Mouse (Mus musculus) lung, embryonic 15.5 days (tissue): ENCODE data around the gene Gm8857. TPM values are rescaled to one million over a fixed set of nuclear protein-coding genes. Genes with fewer than 3 reads are reported as not detected.
"Not testable (repeated sequence)": the region's sequence is repeated elsewhere in the genome, so short reads cannot be mapped to it uniquely, and the experiment has no call there.

ENCODE experiments used
- ATAC-seq: fragments of 200-750 bp; cut with Nextera tagmentation; 2 replicates; pipeline ENCODE4 v1.8.0; 2017; ENCODE audit warnings: moderate number of reproducible peaks, borderline replicate concordance; ENCODE audit not compliant: low FRiP score, low TSS enrichment; ENCODE audit errors: extremely low read depth
- H3K27ac ChIP-seq: fragments of 300-500 bp; sonication (generic); 2 replicates; pipeline ENCODE4 v1.5.1; 2015; ENCODE audit warnings: moderate library complexity, mild to moderate bottlenecking, inconsistent platforms
- H3K27me3 ChIP-seq: fragments of 300-500 bp; sonication (generic); 2 replicates; pipeline ENCODE4 v1.6.1; 2015; ENCODE audit warnings: inconsistent platforms
- H3K36me3 ChIP-seq: fragments of 300-500 bp; sonication (generic); 2 replicates; pipeline ENCODE4 v1.6.1; 2015; ENCODE audit warnings: inconsistent platforms
- H3K4me1 ChIP-seq: fragments of 300-500 bp; sonication (generic); 2 replicates; pipeline ENCODE4 v1.6.1; 2015; ENCODE audit warnings: inconsistent platforms
- H3K4me2 ChIP-seq: fragments of 300-500 bp; sonication (generic); 2 replicates; pipeline ENCODE4 v1.6.1; 2015; ENCODE audit warnings: inconsistent platforms, mild to moderate bottlenecking, moderate library complexity
- H3K4me3 ChIP-seq: fragments of 300-500 bp; sonication (generic); 2 replicates; pipeline ENCODE4 v1.5.1; 2015; ENCODE audit warnings: mild to moderate bottlenecking, inconsistent platforms
- H3K9ac ChIP-seq: fragments of 300-500 bp; sonication (generic); 2 replicates; pipeline ENCODE4 v1.6.1; 2015; ENCODE audit warnings: inconsistent platforms
- H3K9me3 ChIP-seq: fragments of 300-500 bp; sonication (generic); 2 replicates; pipeline ENCODE4 v1.6.1; 2016; ENCODE audit warnings: inconsistent platforms
- WGBS: fragments of 180-500 bp; shearing (Covaris S2); methylation state at CpG from one replicate; pipeline ENCODE4 v1.1.7; 2015; 5-methylcytosine and 5-hydroxymethylcytosine counted together
- polyA plus RNA-seq: library from polyadenylated mRNA; unstranded; fragments of >200 nt; fragmentation: Nextera tagmentation; extraction: Ambion mirVana; gene quantifications from 2 replicates; pipeline ENCODE4 v1.2.1, GENCODE M21; 2015

Gene Gm8857
- polyA plus RNA-seq: not detected in 2 replicates

DNA sequence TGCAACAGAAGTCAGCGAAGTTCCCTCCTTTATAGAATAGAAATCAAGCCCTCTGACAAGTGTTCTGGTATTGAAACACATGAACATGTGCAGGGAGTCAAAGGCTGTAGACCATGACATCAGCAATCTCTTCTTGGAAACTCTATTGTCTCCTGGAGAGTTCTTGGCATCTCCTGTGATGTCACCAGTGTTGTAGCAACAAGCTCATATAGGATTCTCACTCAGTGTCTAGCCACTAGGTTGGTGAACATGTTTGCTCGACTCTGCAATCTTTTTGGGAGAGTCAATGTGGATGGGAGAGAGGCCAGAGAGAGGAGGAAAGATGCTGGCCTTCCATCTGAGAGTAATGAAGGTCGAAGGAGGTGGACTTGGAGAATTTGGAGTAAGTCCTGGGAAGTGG is at the start of gene Gm8857, which contains the start of gene Gm8871:
Gene Gm8857, plus strand, starts transcription at position 303 of the 400 bp plus-strand sequence.
Gene Gm8871, plus strand, starts transcription at position 301 of the 400 bp plus-strand sequence.
- not testable (repeated sequence) for H3K9me3 ChIP-seq, H3K9ac ChIP-seq, H3K4me3 ChIP-seq, H3K36me3 ChIP-seq, ATAC-seq, H3K4me1 ChIP-seq, H3K27me3 ChIP-seq, H3K4me2 ChIP-seq, H3K27ac ChIP-seq
- 57% methylated on average over 2 of the region's 3 CpGs for WGBS

DNA sequence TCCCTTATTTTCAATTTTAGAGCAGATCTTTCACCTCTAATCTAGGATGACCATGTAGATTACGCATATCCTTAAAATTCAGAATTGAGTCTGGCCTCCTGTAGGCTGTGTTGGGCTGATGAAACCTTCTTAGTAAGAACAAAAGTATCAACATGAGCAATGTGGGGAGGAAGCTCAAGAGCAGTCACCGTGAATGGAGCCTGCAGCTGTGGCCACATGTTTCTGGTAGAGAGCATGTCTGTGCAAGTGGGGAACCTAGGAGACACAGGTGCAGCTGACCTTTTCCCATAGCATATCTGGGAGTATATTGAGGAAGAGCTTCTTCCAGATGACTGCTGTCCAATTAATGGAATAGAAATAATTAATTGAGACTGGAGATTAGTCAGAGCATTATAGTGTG is 5.9 kb downstream of the Gm8857 start:
- 60% methylated on average over 2 of the region's 2 CpGs for WGBS
- H3K27me3 ChIP-seq, H3K4me1 ChIP-seq, H3K27ac ChIP-seq, ATAC-seq, H3K4me3 ChIP-seq, H3K9me3 ChIP-seq, H3K9ac ChIP-seq, H3K4me2 ChIP-seq, H3K36me3 ChIP-seq: not testable (repeated sequence)

DNA sequence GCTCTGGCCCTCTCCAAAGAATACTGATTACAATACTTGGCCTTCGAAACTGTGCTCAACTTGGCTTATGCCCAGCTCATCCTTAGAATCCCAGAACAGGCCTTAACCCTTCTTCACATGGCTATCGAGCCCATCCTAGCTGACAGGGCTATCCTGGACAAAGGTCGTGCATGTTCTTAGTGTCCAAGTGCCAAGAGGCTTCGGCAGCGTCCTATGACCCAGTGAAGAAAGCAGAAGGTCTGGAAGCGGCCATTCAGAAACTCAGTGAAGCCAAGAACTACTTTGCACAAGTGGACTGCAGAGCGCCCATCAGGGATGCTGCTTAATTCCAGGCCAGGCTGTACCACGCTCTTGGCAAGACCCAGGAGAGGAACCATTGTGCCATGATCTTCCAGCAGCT is 10.4 kb downstream of the Gm8857 start:
- H3K36me3 ChIP-seq, H3K9me3 ChIP-seq, H3K9ac ChIP-seq, H3K4me1 ChIP-seq, H3K27ac ChIP-seq, ATAC-seq, H3K27me3 ChIP-seq, H3K4me2 ChIP-seq, H3K4me3 ChIP-seq: not testable (repeated sequence)
- 68% methylated on average over 6 of the region's 8 CpGs for WGBS

Other genes starting within 250 kb of the Gm8857 start
- not detected in 2 replicates for gene Gm8871, start within 50 bp of the Gm8857 start, polyA plus RNA-seq
- not detected in 2 replicates for gene Gm8879, start 179.8 kb downstream of the Gm8857 start, polyA plus RNA-seq
- gene Gm5861, start 235.3 kb downstream of the Gm8857 start, polyA plus RNA-seq: not detected in 2 replicates